Mouse (Mus musculus) neural tube, embryonic 15.5 days (tissue): ENCODE results near the gene Ankrd13a. TPM values are rescaled to one million over a fixed set of nuclear protein-coding genes. Genes with fewer than 3 reads are reported as not detected.

Experiments
- ATAC-seq: fragments of 200-750 bp; cut with Nextera tagmentation; 2 replicates; pipeline ENCODE4 v1.8.0; 2017; ENCODE audit warnings: mild to moderate bottlenecking, moderate TSS enrichment, moderate library complexity; ENCODE audit not compliant: low FRiP score
- H3K27ac ChIP-seq: fragments of 300-500 bp; sonication (generic); replicated peaks from 2 replicates; pipeline ENCODE4 v1.5.1; 2015; ENCODE audit warnings: mild to moderate bottlenecking, inconsistent platforms
- H3K27me3 ChIP-seq: fragments of 300-500 bp; sonication (generic); replicated peaks from 2 replicates; pipeline ENCODE4 v1.6.1; 2015; ENCODE audit warnings: inconsistent platforms
- H3K36me3 ChIP-seq: fragments of 300-500 bp; sonication (generic); 2 replicates; pipeline ENCODE4 v1.6.1; 2015; ENCODE audit warnings: inconsistent platforms
- H3K4me1 ChIP-seq: fragments of 300-500 bp; sonication (generic); 2 replicates; pipeline ENCODE4 v1.6.1; 2015; ENCODE audit warnings: inconsistent platforms
- H3K4me2 ChIP-seq: fragments of 300-500 bp; sonication (generic); 2 replicates; pipeline ENCODE4 v1.6.1; 2015; ENCODE audit warnings: inconsistent platforms, mild to moderate bottlenecking, moderate library complexity
- H3K4me3 ChIP-seq: fragments of 300-500 bp; sonication (generic); replicated peaks from 2 replicates; pipeline ENCODE4 v1.5.1; 2015; ENCODE audit warnings: mild to moderate bottlenecking, inconsistent platforms
- H3K9ac ChIP-seq: fragments of 300-500 bp; sonication (generic); replicated peaks from 2 replicates; pipeline ENCODE4 v1.6.1; 2015; ENCODE audit warnings: mild to moderate bottlenecking, inconsistent platforms
- H3K9me3 ChIP-seq: fragments of 300-500 bp; sonication (generic); replicated peaks from 2 replicates; pipeline ENCODE4 v1.6.1; 2016; ENCODE audit warnings: inconsistent platforms
- WGBS: fragments of 180-500 bp; shearing (Covaris S2); methylation state at CpG from one replicate; pipeline ENCODE4 v1.1.7; 2015; ENCODE audit warnings: mixed read lengths; 5-methylcytosine and 5-hydroxymethylcytosine counted together
- polyA plus RNA-seq: library from polyadenylated mRNA; unstranded; fragments of >200 nt; fragmentation: Nextera tagmentation; extraction: Ambion mirVana; gene quantifications from 2 replicates; pipeline ENCODE4 v1.2.1, GENCODE M21; 2015

Gene Ankrd13a
- polyA plus RNA-seq, 1 experiment from 2014 or later = 30.3 TPM

GRCm38 (mm10) chr5:114783405-114784163, 9.1 kb downstream of the Ankrd13a start:
- Histone ChIP-seq H3K9me3 (no peaks in the 10 kb centered on the region), H3K4me3 (no peak overlapping the region), H3K27ac (no peak overlapping the region), H3K4me2 (no peak overlapping the region), H3K27me3 (no peaks in the 10 kb centered on the region), H3K9ac (no peak overlapping the region), H3K4me1 (peaks cover 28% of the 10 kb centered on the region), H3K36me3 (peaks cover 26% of the 10 kb centered on the region)
- WGBS = 84% methylated on average over 12 of the region's 12 CpGs
- no peak for ATAC-seq

- 84% methylated on average over 16 of the region's 16 CpGs for WGBS
- Histone ChIP-seq H3K27me3 (no peaks in the 10 kb centered on the region), H3K9me3 (no peaks in the 10 kb centered on the region), H3K27ac (no peak overlapping the region), H3K4me2 (no peak overlapping the region), H3K4me3 (no peak overlapping the region), H3K36me3 (peaks cover 36% of the 10 kb centered on the region), H3K9ac (no peak overlapping the region), H3K4me1 (peaks cover 26% of the 10 kb centered on the region)
- ATAC-seq = no peak
These were observed 10.2 kb downstream of the Ankrd13a start for GRCm38 (mm10) chr5:114784622-114785165.

- Histone ChIP-seq H3K4me1 (peaks cover 22% of the 10 kb centered on the region), H3K4me3 (no peak overlapping the region), H3K27me3 (no peaks in the 10 kb centered on the region), H3K9me3 (no peaks in the 10 kb centered on the region), H3K36me3 (peaks cover 37% of the 10 kb centered on the region), H3K27ac (no peak overlapping the region), H3K4me2 (no peak overlapping the region), H3K9ac (no peak overlapping the region)
- no peak for ATAC-seq
- 72% methylated on average over 5 of the region's 5 CpGs for WGBS
These were observed 10.7 kb downstream of the Ankrd13a start for GRCm38 (mm10) chr5:114785196-114785595.

- H3K4me3 ChIP-seq = no peak overlapping the region
- WGBS = 83% methylated on average over 7 of the region's 7 CpGs
- no peaks in the 10 kb centered on the region for H3K27me3 ChIP-seq
- ATAC-seq = no peak
- H3K9ac ChIP-seq = no peak overlapping the region
- peaks cover 56% of the 10 kb centered on the region for H3K36me3 ChIP-seq
- no peak overlapping the region for H3K27ac ChIP-seq
- H3K9me3 ChIP-seq = no peaks in the 10 kb centered on the region
- H3K4me1 ChIP-seq = peaks cover 23% of the 10 kb centered on the region
- no peak overlapping the region for H3K4me2 ChIP-seq
These were observed 18.8 kb downstream of the Ankrd13a start for GRCm38 (mm10) chr5:114793317-114793716.

GRCm38 (mm10) chr5:114794609-114795008, 20.1 kb downstream of the Ankrd13a start:
- Histone ChIP-seq H3K27ac (no peak overlapping the region), H3K4me1 (peaks cover 23% of the 10 kb centered on the region), H3K36me3 (peaks cover 58% of the 10 kb centered on the region), H3K9me3 (no peaks in the 10 kb centered on the region), H3K4me2 (no peak overlapping the region), H3K4me3 (no peak overlapping the region), H3K9ac (no peak overlapping the region), H3K27me3 (no peaks in the 10 kb centered on the region)
- WGBS = 56% methylated on average over 4 of the region's 4 CpGs
- no peak for ATAC-seq

GRCm38 (mm10) chr5:114795231-114795630, 20.8 kb downstream of the Ankrd13a start:
- no peak overlapping the region for H3K4me2 ChIP-seq
- H3K4me3 ChIP-seq = no peak overlapping the region
- no peaks in the 10 kb centered on the region for H3K9me3 ChIP-seq
- peaks cover 23% of the 10 kb centered on the region for H3K4me1 ChIP-seq
- WGBS = 30% methylated on average over 9 of the region's 9 CpGs
- H3K27ac ChIP-seq = no peak overlapping the region
- no peak for ATAC-seq
- H3K9ac ChIP-seq = no peak overlapping the region
- H3K27me3 ChIP-seq = no peaks in the 10 kb centered on the region
- peaks cover 61% of the 10 kb centered on the region for H3K36me3 ChIP-seq

GRCm38 (mm10) chr5:114795653-114796052, 21.2 kb downstream of the Ankrd13a start:
- Histone ChIP-seq H3K27me3 (no peaks in the 10 kb centered on the region), H3K36me3 (peaks cover 66% of the 10 kb centered on the region), H3K4me3 (no peak overlapping the region), H3K9me3 (no peaks in the 10 kb centered on the region), H3K4me1 (peaks cover 23% of the 10 kb centered on the region), H3K27ac (no peak overlapping the region), H3K9ac (no peak overlapping the region), H3K4me2 (no peak overlapping the region)
- no peak for ATAC-seq
- WGBS = 48% methylated on average over 9 of the region's 9 CpGs

GRCm38 (mm10) chr5:114796299-114797012, 22.0 kb downstream of the Ankrd13a start:
- Histone ChIP-seq H3K36me3 (peaks cover 60% of the 10 kb centered on the region), H3K27me3 (no peaks in the 10 kb centered on the region), H3K4me3 (peak overlapping the region; percentile 29), H3K4me1 (peaks cover 23% of the 10 kb centered on the region), H3K27ac (peak overlapping the region; percentile 72), H3K4me2 (peak overlapping the region; percentile 59), H3K9ac (peak overlapping the region; percentile 21; the same call in 1 of the 2 replicates), H3K9me3 (no peaks in the 10 kb centered on the region)
- ATAC-seq = 0 out of 2 replicates have a peak, but pooled peaks have one; percentile 34
- WGBS = 5% methylated on average over 40 of the region's 40 CpGs

- Histone ChIP-seq H3K4me2 (no peak overlapping the region), H3K4me1 (peaks cover 23% of the 10 kb centered on the region), H3K36me3 (peaks cover 60% of the 10 kb centered on the region), H3K27me3 (no peaks in the 10 kb centered on the region), H3K27ac (no peak overlapping the region), H3K4me3 (no peak overlapping the region), H3K9me3 (no peaks in the 10 kb centered on the region), H3K9ac (no peak overlapping the region)
- WGBS = 79% methylated on average over 8 of the region's 8 CpGs
- ATAC-seq = no peak
These were observed 22.8 kb downstream of the Ankrd13a start for GRCm38 (mm10) chr5:114797253-114797652.

- Histone ChIP-seq H3K27me3 (no peaks in the 10 kb centered on the region), H3K9ac (no peak overlapping the region), H3K9me3 (no peaks in the 10 kb centered on the region), H3K4me3 (no peak overlapping the region), H3K36me3 (peaks cover 64% of the 10 kb centered on the region), H3K4me2 (no peak overlapping the region), H3K4me1 (peaks cover 23% of the 10 kb centered on the region), H3K27ac (no peak overlapping the region)
- 89% methylated on average over 11 of the region's 11 CpGs for WGBS
- ATAC-seq = no peak
These were observed 25.4 kb downstream of the Ankrd13a start for GRCm38 (mm10) chr5:114799848-114800247.

- H3K36me3 ChIP-seq = peaks cover 74% of the 10 kb centered on the region
- 13% methylated on average over 6 of the region's 8 CpGs for WGBS
- H3K4me3 ChIP-seq = no peak overlapping the region
- H3K27me3 ChIP-seq = no peaks in the 10 kb centered on the region
- H3K9ac ChIP-seq = no peak overlapping the region
- ATAC-seq = no peak
- no peak overlapping the region for H3K27ac ChIP-seq
- peaks cover 13% of the 10 kb centered on the region for H3K4me1 ChIP-seq
- no peaks in the 10 kb centered on the region for H3K9me3 ChIP-seq
- H3K4me2 ChIP-seq = no peak overlapping the region
These were observed 26.6 kb downstream of the Ankrd13a start for GRCm38 (mm10) chr5:114801049-114801448.

- no peak for ATAC-seq
- Histone ChIP-seq H3K36me3 (peaks cover 82% of the 10 kb centered on the region), H3K9ac (no peak overlapping the region)
These were observed 27.4 kb downstream of the Ankrd13a start for GRCm38 (mm10) chr5:114801841-114802240.

More at GRCm38 (mm10) chr5:114801841-114802240, 27.4 kb downstream of the Ankrd13a start:
- no peaks in the 10 kb centered on the region for H3K9me3 ChIP-seq
- peaks cover 8% of the 10 kb centered on the region; the same call in 1 of the 2 replicates for H3K4me1 ChIP-seq
- no peak overlapping the region for H3K4me2 ChIP-seq
- no peak overlapping the region for H3K4me3 ChIP-seq
- no peak overlapping the region for H3K27ac ChIP-seq
- no peaks in the 10 kb centered on the region for H3K27me3 ChIP-seq
- 87% methylated on average over 6 of the region's 6 CpGs for WGBS
